Mouse (Mus musculus): ENCODE measurements around the gene Sfxn1.

GRCm38 (mm10) chr13:54062068-54062467, 9.6 kb upstream of the Sfxn1 start:
- no peak for TF ChIP-seq CTCF (IDR thresholded peaks at IDR 0.05; ENCODE audit: low read depth)
- no peak for TF ChIP-seq EP300 (IDR thresholded peaks at IDR 0.05; ENCODE audit: low read depth)
